Comparison of ENCODE assay signal across 32 mouse cellular contexts in genomic region chr16:79279006-79279405, GRCm38 (mm10).
"Had no signal": no experiment of that assay in that cellular context is flagged by ENCODE, and none has a peak within 500 bp of the region (broad histone marks: within the 10 kb centered on the region; RNA-seq: fewer than 3 reads in every experiment).

No protein-coding gene starts in this region.

- H3K9me3 ChIP-seq: limb, embryonic 10.5 days; limb, embryonic 12.5 days; limb, embryonic 13.5 days; limb, embryonic 15.5 days; liver, embryonic 12.5 days; liver, embryonic 13.5 days; liver, embryonic 15.5 days; lung, embryonic 15.5 days; megakaryocyte, embryonic 14.5 days; midbrain, embryonic 10.5 days; midbrain, embryonic 12.5 days; midbrain, embryonic 13.5 days; midbrain, embryonic 15.5 days; neural tube, embryonic 12.5 days; neural tube, embryonic 13.5 days had no signal

- H3K4me2 ChIP-seq: limb, embryonic 12.5 days; limb, embryonic 13.5 days; limb, embryonic 15.5 days; liver, embryonic 11.5 days; liver, embryonic 12.5 days; liver, embryonic 13.5 days; liver, embryonic 15.5 days; lung, embryonic 14.5 days; lung, embryonic 15.5 days; midbrain, embryonic 11.5 days; midbrain, embryonic 12.5 days; midbrain, embryonic 13.5 days; midbrain, embryonic 15.5 days; neural tube, embryonic 12.5 days; neural tube, embryonic 13.5 days had no signal

- DNase-seq: liver; liver, embryonic 13.5 days; liver, postnatal 0 days; lung, adult 18-20 months; lung, adult 2 months; lung, embryonic 14.5 days; lung, postnatal 10 days; lung, postnatal 14 days; lung, postnatal 36 days; lung, postnatal 4 days; midbrain, embryonic 14.5 days had no signal

- H3K27ac ChIP-seq: limb, embryonic 10.5 days; limb, embryonic 12.5 days; limb, embryonic 13.5 days; limb, embryonic 15.5 days; liver, embryonic 12.5 days; liver, embryonic 13.5 days; liver, embryonic 14.5 days; liver, embryonic 15.5 days; lung, embryonic 15.5 days; macrophage; midbrain, embryonic 10.5 days; midbrain, embryonic 12.5 days; midbrain, embryonic 13.5 days; midbrain, embryonic 15.5 days; neural tube, embryonic 12.5 days; neural tube, embryonic 13.5 days had no signal

- ATAC-seq: liver, embryonic 12.5 days; liver, postnatal 0 days; lung, postnatal 0 days; midbrain, embryonic 13.5 days; midbrain, embryonic 15.5 days; midbrain, embryonic 16.5 days had no signal

- H3K4me1 ChIP-seq: limb, embryonic 10.5 days; limb, embryonic 12.5 days; limb, embryonic 13.5 days; limb, embryonic 15.5 days; liver, embryonic 12.5 days; liver, embryonic 13.5 days; liver, embryonic 15.5 days; lung, embryonic 15.5 days; megakaryocyte, embryonic 14.5 days; midbrain, embryonic 10.5 days; midbrain, embryonic 12.5 days; midbrain, embryonic 13.5 days; midbrain, embryonic 15.5 days; neural tube, embryonic 12.5 days; neural tube, embryonic 13.5 days had no signal

- H3K36me3 ChIP-seq: limb, embryonic 10.5 days; limb, embryonic 12.5 days; limb, embryonic 13.5 days; limb, embryonic 15.5 days; liver, embryonic 12.5 days; liver, embryonic 13.5 days; liver, embryonic 15.5 days; lung, embryonic 15.5 days; midbrain, embryonic 10.5 days; midbrain, embryonic 12.5 days; midbrain, embryonic 13.5 days; midbrain, embryonic 15.5 days; neural tube, embryonic 12.5 days; neural tube, embryonic 13.5 days had no signal

- H3K4me3 ChIP-seq: limb, embryonic 10.5 days; limb, embryonic 12.5 days; limb, embryonic 13.5 days; limb, embryonic 15.5 days; liver, embryonic 12.5 days; liver, embryonic 13.5 days; liver, embryonic 15.5 days; lung, embryonic 15.5 days; megakaryocyte, embryonic 14.5 days; midbrain, embryonic 10.5 days; midbrain, embryonic 12.5 days; midbrain, embryonic 13.5 days; midbrain, embryonic 15.5 days; myocyte; neural tube, embryonic 12.5 days; neural tube, embryonic 13.5 days had no signal

- H3K9ac ChIP-seq: limb, embryonic 12.5 days; limb, embryonic 13.5 days; limb, embryonic 15.5 days; liver, embryonic 12.5 days; liver, embryonic 13.5 days; liver, embryonic 14.5 days; liver, embryonic 15.5 days; liver, postnatal 0 days; lung, embryonic 14.5 days; lung, embryonic 15.5 days; midbrain, embryonic 12.5 days; midbrain, embryonic 13.5 days; midbrain, embryonic 15.5 days; neural tube, embryonic 12.5 days; neural tube, embryonic 13.5 days had no signal

- H3K27me3 ChIP-seq: limb, embryonic 12.5 days; limb, embryonic 13.5 days; limb, embryonic 15.5 days; liver, embryonic 12.5 days; liver, embryonic 13.5 days; liver, embryonic 15.5 days; lung, embryonic 15.5 days; megakaryocyte, embryonic 14.5 days; midbrain, embryonic 12.5 days; midbrain, embryonic 13.5 days; midbrain, embryonic 15.5 days; neural tube, embryonic 12.5 days; neural tube, embryonic 13.5 days had no signal
